Mouse (Mus musculus) layer of hippocampus, postnatal 25 days (tissue): Measurements from ENCODE around the gene Cnbd2. TPM values are rescaled to one million over a fixed set of nuclear protein-coding genes. Genes with fewer than 3 reads are reported as not detected.

ENCODE experiments used
- DNase-seq, 2 experiments: peaks; one replicate each; pipeline ENCODE4 v3.0.0; 2022; ENCODE audit warnings: mixed read lengths in 2 of 2, low spot score in 1 of 2; ENCODE audit errors: extremely low spot score in 1 of 2
- microRNA-seq, 2 experiments: library from miRNA; unstranded; fragments of <30 nt; microRNA quantifications; one replicate each; pipeline ENCODE4 v1.2.0; 2021
- total RNA-seq, 2 experiments: library from RNA; stranded (reverse); gene quantifications; 2 replicates each; pipeline ENCODE4 v1.2.3; 2021

The Cnbd2 gene
- total RNA-seq, 2 experiments from 2014 or later: 4.3 to 4.6 TPM

DNA sequence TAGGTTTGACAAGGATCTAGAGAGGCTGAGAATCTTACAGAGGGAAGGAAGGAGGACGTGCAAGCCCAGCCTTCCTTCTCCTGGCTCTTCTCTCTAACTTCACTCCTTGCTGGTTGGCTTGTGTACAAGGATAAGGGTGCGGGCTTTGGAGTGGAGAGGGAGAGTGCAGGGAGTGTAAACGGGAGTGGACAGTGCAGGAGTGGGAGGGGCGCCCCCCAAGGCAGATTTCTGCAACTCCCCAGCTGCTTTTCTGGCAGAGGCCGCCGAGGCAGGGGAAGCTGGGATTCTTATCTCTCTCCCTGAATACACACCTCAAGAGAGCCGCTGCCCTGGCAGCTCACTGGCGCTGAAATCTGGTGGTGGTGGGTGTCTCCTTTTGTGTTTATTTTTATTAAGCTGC lies 110.5 kb downstream of the Cnbd2 start:
- no peak for DNase-seq

DNA sequence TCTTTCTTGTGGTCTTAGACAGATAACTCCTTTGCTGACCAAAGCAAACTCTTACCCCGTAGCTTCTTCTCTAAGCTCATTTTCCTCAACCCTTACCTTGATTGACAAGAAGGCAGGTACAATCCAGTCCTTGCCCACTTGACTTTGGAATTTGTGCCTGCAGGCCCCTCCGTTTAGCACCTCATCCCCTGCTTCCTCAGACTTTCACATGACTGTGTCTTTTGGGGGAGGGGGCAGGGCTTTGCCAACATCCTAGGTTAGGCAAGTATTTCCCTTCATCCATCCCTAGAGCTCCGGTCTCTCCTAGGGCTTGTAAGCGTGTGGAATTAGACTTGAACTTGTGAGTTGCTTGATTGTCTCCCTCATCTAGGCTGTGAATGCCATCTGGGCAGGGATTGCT lies 111.6 kb downstream of the Cnbd2 start:
- DNase-seq: no peak

Small RNA genes within 50 kb of the gene (microRNA-seq; reads per million reads assigned to microRNA genes)
- gene Gm22758 (0 reads per million in 2 experiments), gene Gm22759 (0 reads per million in 2 experiments)

Other genes starting within 250 kb of the Cnbd2 start
- gene Spag4, start 247.1 kb upstream of the Cnbd2 start, total RNA-seq: 1 to 10 TPM; 3.9 to 4.2 TPM
- 10 to 100 TPM; 26.8 to 30.4 TPM for gene Cpne1, start 200.3 kb upstream of the Cnbd2 start, total RNA-seq
- 10 to 100 TPM; 28.9 to 30.6 TPM for gene Rbm12, start 200.3 kb upstream of the Cnbd2 start, total RNA-seq
- gene Gm28036, start 185.2 kb upstream of the Cnbd2 start, total RNA-seq: 10 to 100 TPM; 21.3 to 24.4 TPM
- gene Romo1, start 168.3 kb upstream of the Cnbd2 start, total RNA-seq: 100 to 1,000 TPM; 156 to 190 TPM
- gene Nfs1, start 168.1 kb upstream of the Cnbd2 start, total RNA-seq: 10 to 100 TPM; 45.6 to 47.4 TPM
- 100 to 1,000 TPM; 275 to 354 TPM for gene Rbm39, start 132.1 kb upstream of the Cnbd2 start, total RNA-seq
- gene Phf20, start 115.8 kb upstream of the Cnbd2 start, total RNA-seq: 10 to 100 TPM; 80.3 to 82.7 TPM
- gene Scand1, start 405 bp downstream of the Cnbd2 start, total RNA-seq: 100 to 1,000 TPM in 1 of 2 experiments, 10 to 100 TPM in 1; 99.6 to 114 TPM
- 100 to 1,000 TPM; 310 to 347 TPM for gene Epb41l1, start 108.6 kb downstream of the Cnbd2 start, total RNA-seq
- 10 to 100 TPM; 29.8 to 37.8 TPM for gene Aar2, start 235.3 kb downstream of the Cnbd2 start, total RNA-seq